In genomic region chr13:97570009-97570408, GRCm38 (mm10) we compare ENCODE assay signal across 15 mouse cellular contexts.
DNase-seq lines count a peak whose midpoint lies in the region; ATAC-seq and TF ChIP-seq lines count a peak whose summit lies in the region.
"Had no signal": no experiment of that assay in that cellular context is flagged by ENCODE, and none has a peak within 500 bp of the region (broad histone marks: within the 10 kb centered on the region; RNA-seq: fewer than 3 reads in every experiment).

No protein-coding gene starts in this region.

- H3K9ac ChIP-seq in midbrain, embryonic 11.5 days (ENCODE audit: low read length) = no peak overlapping the region
- no peak overlapping the region for H3K9ac ChIP-seq in midbrain, postnatal 0 days (replicated peaks; ENCODE audit: low read length, poor library complexity, severe bottlenecking)
- no peak overlapping the region for H3K9ac ChIP-seq in lung, embryonic 16.5 days (ENCODE audit: low read length)
- H3K9ac ChIP-seq in forebrain, embryonic 15.5 days (replicated peaks) = no peak overlapping the region
- H3K9ac ChIP-seq: embryonic facial prominence, embryonic 13.5 days; forebrain, embryonic 13.5 days; liver, postnatal 0 days had no signal

- peaks cover 13% of the 10 kb centered on the region for H3K4me1 ChIP-seq in midbrain, embryonic 11.5 days (ENCODE audit: control insufficient read depth, insufficient read depth, low read length)
- H3K4me1 ChIP-seq in midbrain, postnatal 0 days (ENCODE audit: insufficient read depth, low read length) = peaks cover 3% of the 10 kb centered on the region; the same call in 1 of the 2 replicates
- H3K4me1 ChIP-seq in lung, embryonic 16.5 days (replicated peaks; ENCODE audit: control insufficient read depth, insufficient read depth, low read length) = peaks cover 8% of the 10 kb centered on the region
- no peaks in the 10 kb centered on the region for H3K4me1 ChIP-seq in cerebellum, adult 2 months (ENCODE audit: control insufficient read depth, insufficient read depth, low read length)
- peaks cover 6% of the 10 kb centered on the region; the same call in 1 of the 2 replicates for H3K4me1 ChIP-seq in forebrain, embryonic 15.5 days

- no peak for ATAC-seq in midbrain, embryonic 11.5 days (ENCODE audit: low FRiP score)
- ATAC-seq in midbrain, postnatal 0 days (ENCODE audit: low FRiP score) = no peak
- peak; percentile 79 for ATAC-seq in lung, embryonic 16.5 days (ENCODE audit: low read depth)
- no peak for ATAC-seq in forebrain, embryonic 15.5 days (replicated peaks)
- ATAC-seq: forebrain, embryonic 13.5 days; hindbrain, embryonic 16.5 days; liver, postnatal 0 days had no signal

- DNase-seq in adrenal gland, postnatal 36 days = peak; percentile 19 to 39
- DNase-seq in adrenal gland, postnatal 4 days (ENCODE audit: low spot score in 2 of 2) = no peak
- DNase-seq in midbrain, embryonic 11.5 days (ENCODE audit: low spot score, missing footprints) = peak; percentile 49
- no peak for DNase-seq in midbrain, postnatal 0 days (ENCODE audit: low spot score)
- no peak for DNase-seq in cerebellum, adult 2 months
- DNase-seq in urinary bladder, postnatal 4 days (ENCODE audit: low spot score in 2 of 2) = no peak
- DNase-seq: cerebellum, postnatal 25 days; gastrocnemius, postnatal 14 days; liver, postnatal 0 days; right cerebral cortex, postnatal 25 days had no signal

- H3K36me3 ChIP-seq in midbrain, embryonic 11.5 days (ENCODE audit: control insufficient read depth, insufficient read depth, low read length) = no peaks in the 10 kb centered on the region
- no peaks in the 10 kb centered on the region for H3K36me3 ChIP-seq in midbrain, postnatal 0 days (ENCODE audit: insufficient read depth, low read length)
- no peaks in the 10 kb centered on the region for H3K36me3 ChIP-seq in lung, embryonic 16.5 days (ENCODE audit: control insufficient read depth, insufficient read depth, low read length)
- no peaks in the 10 kb centered on the region for H3K36me3 ChIP-seq in forebrain, embryonic 15.5 days
- H3K36me3 ChIP-seq: embryonic facial prominence, embryonic 13.5 days had no signal

- H3K27me3 ChIP-seq in midbrain, embryonic 11.5 days (ENCODE audit: control insufficient read depth, insufficient read depth, low read length) = no peaks in the 10 kb centered on the region
- H3K27me3 ChIP-seq in midbrain, postnatal 0 days (ENCODE audit: insufficient read depth, low read length) = no peaks in the 10 kb centered on the region
- H3K27me3 ChIP-seq in lung, embryonic 16.5 days (ENCODE audit: control insufficient read depth, insufficient read depth, low read depth, low read length) = no peaks in the 10 kb centered on the region
- H3K27me3 ChIP-seq in cerebellum, adult 2 months (ENCODE audit: control insufficient read depth, insufficient read depth, low read length) = no peaks in the 10 kb centered on the region
- H3K27me3 ChIP-seq in forebrain, embryonic 15.5 days = no peaks in the 10 kb centered on the region
- H3K27me3 ChIP-seq: embryonic facial prominence, embryonic 13.5 days; forebrain, embryonic 13.5 days had no signal

- no peak for TF ChIP-seq POLR2A in cerebellum, adult 2 months (IDR thresholded peaks at IDR 0.05; ENCODE audit: borderline replicate concordance, insufficient read depth, low read length)

- H3K4me2 ChIP-seq in midbrain, embryonic 11.5 days = no peak overlapping the region
- no peak overlapping the region for H3K4me2 ChIP-seq in midbrain, postnatal 0 days (ENCODE audit: low read depth, low read length, poor library complexity, severe bottlenecking)
- no peak overlapping the region for H3K4me2 ChIP-seq in lung, embryonic 16.5 days (ENCODE audit: low read depth, low read length)
- H3K4me2 ChIP-seq in forebrain, embryonic 15.5 days (replicated peaks) = no peak overlapping the region
- H3K4me2 ChIP-seq: embryonic facial prominence, embryonic 13.5 days; forebrain, embryonic 13.5 days had no signal

- TF ChIP-seq CTCF in midbrain, postnatal 0 days (IDR thresholded peaks at IDR 0.05) = no peak
- TF ChIP-seq CTCF in cerebellum, adult 2 months (IDR thresholded peaks at IDR 0.05; ENCODE audit: borderline replicate concordance, insufficient read depth, low read depth, low read length) = no peak

- 65% methylated on average over 1 of the region's 1 CpGs for WGBS in midbrain, embryonic 11.5 days
- 65% methylated on average over 1 of the region's 1 CpGs for WGBS in midbrain, postnatal 0 days
- WGBS in lung, embryonic 16.5 days = 16% methylated on average over 1 of the region's 1 CpGs
- WGBS in cerebellum, adult 2 months = 62% methylated on average over 1 of the region's 1 CpGs
- 56% methylated on average over 1 of the region's 1 CpGs for WGBS in forebrain, embryonic 15.5 days

- no peaks in the 10 kb centered on the region for H3K9me3 ChIP-seq in midbrain, embryonic 11.5 days (ENCODE audit: control insufficient read depth, low read length)
- no peaks in the 10 kb centered on the region for H3K9me3 ChIP-seq in midbrain, postnatal 0 days (ENCODE audit: low read length)
- H3K9me3 ChIP-seq in lung, embryonic 16.5 days (ENCODE audit: control insufficient read depth, low read length) = no peaks in the 10 kb centered on the region
- no peaks in the 10 kb centered on the region for H3K9me3 ChIP-seq in forebrain, embryonic 15.5 days
- H3K9me3 ChIP-seq: embryonic facial prominence, embryonic 13.5 days; forebrain, embryonic 13.5 days had no signal

- no peak overlapping the region for H3K4me3 ChIP-seq in midbrain, embryonic 11.5 days (ENCODE audit: low read depth, low read length)
- H3K4me3 ChIP-seq in midbrain, postnatal 0 days (ENCODE audit: low read depth, low read length) = no peak overlapping the region
- H3K4me3 ChIP-seq in lung, embryonic 16.5 days (ENCODE audit: low read length) = no peak overlapping the region
- no peak overlapping the region for H3K4me3 ChIP-seq in cerebellum, adult 2 months (replicated peaks; ENCODE audit: insufficient read depth, low read depth, low read length)
- H3K4me3 ChIP-seq in forebrain, embryonic 15.5 days = no peak overlapping the region
- H3K4me3 ChIP-seq: embryonic facial prominence, embryonic 13.5 days; forebrain, embryonic 13.5 days had no signal

- H3K27ac ChIP-seq in midbrain, embryonic 11.5 days (ENCODE audit: low read depth, low read length) = no peak overlapping the region
- no peak overlapping the region for H3K27ac ChIP-seq in midbrain, postnatal 0 days (ENCODE audit: low read depth, low read length)
- 0 out of 2 replicates have a peak overlapping the region, but pooled peaks have one; percentile 12 for H3K27ac ChIP-seq in lung, embryonic 16.5 days (ENCODE audit: low read length)
- no peak overlapping the region for H3K27ac ChIP-seq in cerebellum, adult 2 months (ENCODE audit: insufficient read depth, low read length)
- no peak overlapping the region for H3K27ac ChIP-seq in forebrain, embryonic 15.5 days (replicated peaks)
- H3K27ac ChIP-seq: embryonic facial prominence, embryonic 13.5 days; forebrain, embryonic 13.5 days had no signal

Comparison
In these comparisons a context has a peak if more than half of its experiments do, and no peak if none do; other contexts are left out.
1. DNase-seq: peak in adrenal gland, postnatal 36 days (2 of 2) and midbrain, embryonic 11.5 days (single experiment); none in adrenal gland, postnatal 4 days (0 of 2), midbrain, postnatal 0 days (single experiment), cerebellum, adult 2 months (0 of 2) and urinary bladder, postnatal 4 days (0 of 2).